Mouse (Mus musculus): ENCODE results near the gene Rgl1. TPM values are rescaled to one million over a fixed set of nuclear protein-coding genes. Genes with fewer than 3 reads are reported as not detected.

Gene Rgl1
- polyA plus RNA-seq, 1 experiment from 2014 or later = 23.0 TPM

- no peak overlapping the region for H3K4me2 ChIP-seq (replicated peaks; ENCODE audit: low read depth)
- ATAC-seq (ENCODE audit: low FRiP score, low TSS enrichment) (no peak), DNase-seq (ENCODE audit: low spot score) (no peak)
- no peak overlapping the region for H3K27ac ChIP-seq (replicated peaks)
- H3K9me3 ChIP-seq (ENCODE audit: control insufficient read depth, low read length) = no peaks in the 10 kb centered on the region
- H3K4me1 ChIP-seq (replicated peaks; ENCODE audit: control insufficient read depth, insufficient read depth) = no peaks in the 10 kb centered on the region
- WGBS = 87% methylated on average over 1 of the region's 1 CpGs
- no peak overlapping the region for H3K9ac ChIP-seq (ENCODE audit: low read length)
- H3K36me3 ChIP-seq (ENCODE audit: control insufficient read depth, insufficient read depth, low read length) = no peaks in the 10 kb centered on the region
- TF ChIP-seq EP300 (optimal IDR thresholded peaks at IDR 0.05) (no peak), CTCF (IDR thresholded peaks at IDR 0.05; ENCODE audit: low read depth) (no peak)
- no peak overlapping the region for H3K4me3 ChIP-seq (ENCODE audit: low read depth, low read length)
- no peaks in the 10 kb centered on the region for H3K27me3 ChIP-seq (ENCODE audit: control insufficient read depth, insufficient read depth, low read length)
Measured at GRCm38 (mm10) chr1:152492258-152492657, 273.9 kb downstream of the Rgl1 start.

GRCm38 (mm10) chr1:152490842-152491241 lies 275.3 kb downstream of the Rgl1 start:
- H3K4me3 ChIP-seq (ENCODE audit: low read depth, low read length) = no peak overlapping the region
- H3K9ac ChIP-seq (ENCODE audit: low read length) = no peak overlapping the region
- no peaks in the 10 kb centered on the region for H3K36me3 ChIP-seq (ENCODE audit: control insufficient read depth, insufficient read depth, low read length)
- H3K27me3 ChIP-seq (ENCODE audit: control insufficient read depth, insufficient read depth, low read length) = no peaks in the 10 kb centered on the region
- TF ChIP-seq CTCF (IDR thresholded peaks at IDR 0.05; ENCODE audit: low read depth) (no peak), EP300 (optimal IDR thresholded peaks at IDR 0.05) (no peak)
- H3K27ac ChIP-seq (replicated peaks) = no peak overlapping the region
- DNase-seq (ENCODE audit: low spot score) (no peak), ATAC-seq (ENCODE audit: low FRiP score, low TSS enrichment) (no peak)
- no peaks in the 10 kb centered on the region for H3K9me3 ChIP-seq (ENCODE audit: control insufficient read depth, low read length)
- no peak overlapping the region for H3K4me2 ChIP-seq (replicated peaks; ENCODE audit: low read depth)
- WGBS = 97% methylated on average over 1 of the region's 1 CpGs
- H3K4me1 ChIP-seq (replicated peaks; ENCODE audit: control insufficient read depth, insufficient read depth) = no peaks in the 10 kb centered on the region

GRCm38 (mm10) chr1:152476126-152476525 lies 290.0 kb downstream of the Rgl1 start:
- no peak overlapping the region for H3K27ac ChIP-seq (replicated peaks)
- no peak for DNase-seq (ENCODE audit: low spot score)
- H3K36me3 ChIP-seq (ENCODE audit: control insufficient read depth, insufficient read depth, low read length) = no peaks in the 10 kb centered on the region
- H3K4me1 ChIP-seq (replicated peaks; ENCODE audit: control insufficient read depth, insufficient read depth) = no peaks in the 10 kb centered on the region
- H3K27me3 ChIP-seq (ENCODE audit: control insufficient read depth, insufficient read depth, low read length) = no peaks in the 10 kb centered on the region
- no peak for ATAC-seq (ENCODE audit: low FRiP score, low TSS enrichment)
- H3K9me3 ChIP-seq (ENCODE audit: control insufficient read depth, low read length) = no peaks in the 10 kb centered on the region
- no peak for TF ChIP-seq CTCF (IDR thresholded peaks at IDR 0.05; ENCODE audit: low read depth)
- TF ChIP-seq EP300 (optimal IDR thresholded peaks at IDR 0.05) = no peak
- H3K4me3 ChIP-seq (ENCODE audit: low read depth, low read length) = no peak overlapping the region
- 63% methylated on average over 4 of the region's 4 CpGs for WGBS
- H3K9ac ChIP-seq (ENCODE audit: low read length) = no peak overlapping the region
- no peak overlapping the region for H3K4me2 ChIP-seq (replicated peaks; ENCODE audit: low read depth)

- no peak for ATAC-seq (ENCODE audit: low FRiP score, low TSS enrichment)
Measured at GRCm38 (mm10) chr1:152468443-152468842, 297.7 kb downstream of the Rgl1 start.

More at GRCm38 (mm10) chr1:152468443-152468842, 297.7 kb downstream of the Rgl1 start:
- 65% methylated on average over 9 of the region's 9 CpGs for WGBS
- Histone ChIP-seq H3K4me1 (replicated peaks; ENCODE audit: control insufficient read depth, insufficient read depth) (no peaks in the 10 kb centered on the region), H3K4me3 (ENCODE audit: low read depth, low read length) (no peak overlapping the region), H3K27ac (replicated peaks) (no peak overlapping the region), H3K27me3 (ENCODE audit: control insufficient read depth, insufficient read depth, low read length) (no peaks in the 10 kb centered on the region), H3K4me2 (replicated peaks; ENCODE audit: low read depth) (no peak overlapping the region), H3K36me3 (ENCODE audit: control insufficient read depth, insufficient read depth, low read length) (no peaks in the 10 kb centered on the region), H3K9me3 (ENCODE audit: control insufficient read depth, low read length) (no peaks in the 10 kb centered on the region), H3K9ac (ENCODE audit: low read length) (no peak overlapping the region)
- no peak for DNase-seq (ENCODE audit: low spot score)
- no peak for TF ChIP-seq CTCF (IDR thresholded peaks at IDR 0.05; ENCODE audit: low read depth)
- no peak for TF ChIP-seq EP300 (optimal IDR thresholded peaks at IDR 0.05)

Other genes starting within 250 kb of the Rgl1 start
- not detected in 2 replicates for gene Apobec4, start 15.8 kb downstream of the Rgl1 start, polyA plus RNA-seq (2015; fragmentation: Nextera tagmentation; extraction: Ambion mirVana)
- gene Arpc5, start 191 bp upstream of the Rgl1 start, polyA plus RNA-seq (2015; fragmentation: Nextera tagmentation; extraction: Ambion mirVana) = 350 and 355 TPM in 2 replicates
- gene Ncf2, start 33.8 kb upstream of the Rgl1 start, polyA plus RNA-seq (2015; fragmentation: Nextera tagmentation; extraction: Ambion mirVana) = 2.5 and 2.6 TPM in 2 replicates
- 10.3 and 10.7 TPM in 2 replicates for gene Smg7, start 136.3 kb upstream of the Rgl1 start, polyA plus RNA-seq (2015; fragmentation: Nextera tagmentation; extraction: Ambion mirVana)
- gene Nmnat2, start 188.6 kb upstream of the Rgl1 start, polyA plus RNA-seq (2015; fragmentation: Nextera tagmentation; extraction: Ambion mirVana) = 1.2 and 1.3 TPM in 2 replicates

All from stomach, postnatal 0 days (tissue).